8 mouse cellular contexts compared by ENCODE assay signal in the genomic region with DNA sequence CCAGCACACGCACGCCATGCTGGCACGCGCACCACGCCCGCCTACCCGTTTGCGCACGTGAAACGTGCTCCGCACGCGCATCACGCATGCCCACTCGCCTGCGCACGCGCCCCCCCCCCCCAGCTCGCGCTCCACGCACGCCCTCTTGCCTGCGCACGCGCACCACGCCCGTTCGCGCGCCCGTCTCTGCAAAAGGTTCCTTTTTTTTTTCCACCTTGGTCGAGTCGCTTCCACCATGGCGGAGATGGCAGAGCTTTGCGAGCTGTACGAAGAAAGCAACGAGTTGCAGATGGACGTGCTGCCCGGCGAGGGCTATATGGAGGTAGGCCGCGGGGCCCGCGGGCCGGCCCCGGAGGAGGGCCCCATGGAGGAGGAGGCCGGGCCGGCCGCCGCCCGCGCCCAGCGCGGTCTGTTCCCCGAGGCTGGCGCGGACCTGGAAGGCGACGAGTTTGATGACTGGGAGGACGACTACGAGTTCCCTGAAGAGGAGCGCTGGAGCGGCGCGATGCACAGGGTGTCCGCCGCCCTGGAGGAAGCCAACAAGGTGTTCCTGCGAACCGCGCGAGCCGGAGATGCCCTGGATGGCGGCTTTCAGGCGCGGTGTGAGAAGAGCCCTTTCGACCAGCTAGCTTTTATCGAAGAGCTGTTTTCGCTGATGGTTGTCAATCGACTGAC. TPM values are rescaled to one million over a fixed set of nuclear protein-coding genes. Genes with fewer than 3 reads are reported as not detected.
DNase-seq lines count a peak whose midpoint lies in the region; ATAC-seq and TF ChIP-seq lines count a peak whose summit lies in the region.

Gene Eid1, plus strand, starts transcription at position 139 of the 675 bp plus-strand sequence.

- H3K9ac ChIP-seq in MEL (ENCODE audit: control insufficient read depth, low read depth, low read length, poor library complexity, severe bottlenecking): peak within 1 kb of the TSS; percentile 91
- H3K9ac ChIP-seq in lung, embryonic 16.5 days (ENCODE audit: low read length): peak within 1 kb of the TSS; percentile 97

- TF ChIP-seq CTCF in MEL (IDR thresholded peaks at IDR 0.05 in 2 of 3, conservative IDR thresholded peaks at IDR 0.05 in 1 of 3; ENCODE audit: control insufficient read depth in 1 of 3, insufficient read depth in 1 of 3, low read depth in 2 of 3, low read length in 3 of 3, poor library complexity in 1 of 3, severe bottlenecking in 1 of 3): no peak
- TF ChIP-seq CTCF in cerebellum, adult 2 months (IDR thresholded peaks at IDR 0.05; ENCODE audit: borderline replicate concordance, insufficient read depth, low read depth, low read length): no peak

- H3K36me3 ChIP-seq in MEL (ENCODE audit: control insufficient read depth in 1 of 2, insufficient read depth in 2 of 2, low read length in 2 of 2): peaks cover 0 to 15% of the 10 kb centered on the region in 2 experiments; a peak in 2 of 4 replicates
- H3K36me3 ChIP-seq in lung, embryonic 16.5 days (ENCODE audit: control insufficient read depth, insufficient read depth, low read length): no peaks in the 10 kb centered on the region; the same call in 1 of the 2 replicates

- peak; percentile 54 to 77; a peak in 2 of 4 replicates for TF ChIP-seq POLR2A in MEL (IDR thresholded peaks at IDR 0.05; ENCODE audit: control insufficient read depth in 1 of 2, insufficient read depth in 1 of 2, low read depth in 1 of 2, low read length in 2 of 2, poor library complexity in 1 of 2)
- peak; percentile 84 for TF ChIP-seq POLR2A in cerebellum, adult 2 months (IDR thresholded peaks at IDR 0.05; ENCODE audit: borderline replicate concordance, insufficient read depth, low read length)

- TF ChIP-seq RAD21 in MEL (IDR thresholded peaks at IDR 0.05; ENCODE audit: low read depth, low read length): no peak

- peak within 1 kb of the TSS; percentile 73 for H3K27ac ChIP-seq in MEL (ENCODE audit: control insufficient read depth, low read depth, low read length)
- peak within 1 kb of the TSS; percentile 84 for H3K27ac ChIP-seq in cerebellum, adult 2 months (ENCODE audit: insufficient read depth, low read length)
- peak within 1 kb of the TSS; percentile 85 for H3K27ac ChIP-seq in lung, embryonic 16.5 days (ENCODE audit: low read length)

- ATAC-seq in lung, embryonic 16.5 days (ENCODE audit: low read depth): peak; percentile 93

- H3K9me3 ChIP-seq in MEL (replicated peaks; ENCODE audit: insufficient read depth, low read length): no peaks in the 10 kb centered on the region
- H3K9me3 ChIP-seq in lung, embryonic 16.5 days (ENCODE audit: control insufficient read depth, low read length): no peaks in the 10 kb centered on the region

- peaks cover 5 to 12% of the 10 kb centered on the region in 2 experiments; a peak in 3 of 4 replicates for H3K4me1 ChIP-seq in MEL (ENCODE audit: control insufficient read depth in 1 of 2, insufficient read depth in 2 of 2, low read length in 2 of 2)
- peaks cover 5% of the 10 kb centered on the region for H3K4me1 ChIP-seq in cerebellum, adult 2 months (ENCODE audit: control insufficient read depth, insufficient read depth, low read length)
- H3K4me1 ChIP-seq in lung, embryonic 16.5 days (replicated peaks; ENCODE audit: control insufficient read depth, insufficient read depth, low read length): peaks cover 7% of the 10 kb centered on the region; the same call in 1 of the 2 replicates

- under 1% methylated on average over 78 of the region's 79 CpGs for WGBS in cerebellum, adult 2 months
- 0% methylated on average over 61 of the region's 79 CpGs for WGBS in lung, embryonic 16.5 days

- peak within 1 kb of the TSS; percentile 71 for H3K4me2 ChIP-seq in lung, embryonic 16.5 days (ENCODE audit: low read depth, low read length)

- peak; percentile 92 for DNase-seq in MEL (ENCODE audit: low read depth, low spot score)
- peak; percentile 88 to 93 for DNase-seq in cerebellum, adult 2 months
- peak; percentile 81 for DNase-seq in forelimb bud, embryonic 11.5 days (ENCODE audit: low read depth, low spot score)
- DNase-seq in heart, postnatal 4 days: peak; percentile 80
- peak; percentile 82 for DNase-seq in layer of hippocampus, adult 9-11 months
- DNase-seq in ovary, postnatal 10 days (ENCODE audit: low spot score): peak; percentile 66
- DNase-seq in thymus, postnatal 0 days (ENCODE audit: low spot score): peak; percentile 88

- peak within 1 kb of the TSS; percentile 68 to 87 for H3K4me3 ChIP-seq in MEL (ENCODE audit: control insufficient read depth in 1 of 2, insufficient read depth in 1 of 2, low read depth in 2 of 2, low read length in 2 of 2)
- H3K4me3 ChIP-seq in cerebellum, adult 2 months (replicated peaks; ENCODE audit: insufficient read depth, low read depth, low read length): peak within 1 kb of the TSS; percentile 87
- peak within 1 kb of the TSS; percentile 91 for H3K4me3 ChIP-seq in lung, embryonic 16.5 days (ENCODE audit: low read length)

- peaks cover 9% of the 10 kb centered on the region for H3K79me2 ChIP-seq in MEL (ENCODE audit: control insufficient read depth, insufficient read depth, low read length, poor library complexity)

- TF ChIP-seq EP300 in MEL (IDR thresholded peaks at IDR 0.05; ENCODE audit: low read depth in 1 of 2, low read length in 2 of 2): 0 out of 4 replicates have a peak, but pooled peaks of 1 of the 2 experiments have one; percentile 10

- no peaks in the 10 kb centered on the region for H3K27me3 ChIP-seq in MEL (ENCODE audit: control insufficient read depth in 1 of 2, insufficient read depth in 2 of 2, low read length in 2 of 2)
- H3K27me3 ChIP-seq in cerebellum, adult 2 months (ENCODE audit: control insufficient read depth, insufficient read depth, low read length): no peaks in the 10 kb centered on the region
- no peaks in the 10 kb centered on the region; the same call in 1 of the 2 replicates for H3K27me3 ChIP-seq in lung, embryonic 16.5 days (ENCODE audit: control insufficient read depth, insufficient read depth, low read depth, low read length)

TF ChIP-seq in MEL, 35 proteins besides CTCF, POLR2A, EP300 and RAD21:
- TF ChIP-seq MYB (IDR thresholded peaks at IDR 0.05; ENCODE audit: low read depth, low read length) (no peak), BHLHE40 (IDR thresholded peaks at IDR 0.05; ENCODE audit: borderline replicate concordance, low read depth, low read length) (peak; percentile 96), ETS1 (IDR thresholded peaks at IDR 0.05; ENCODE audit: low read depth, low read length) (peak; percentile 47), MYC (IDR thresholded peaks at IDR 0.05; ENCODE audit: low read depth, low read length) (peak; percentile 77), NELFE (IDR thresholded peaks at IDR 0.05; ENCODE audit: low read depth, low read length) (peak; percentile 77; the same call in 1 of the 2 replicates), TCF12 (IDR thresholded peaks at IDR 0.05; ENCODE audit: low read depth, low read length) (0 out of 2 replicates have a peak, but pooled peaks have one; percentile 27), USF2 (IDR thresholded peaks at IDR 0.05; ENCODE audit: borderline replicate concordance in 1 of 2, insufficient read depth in 1 of 2, low read depth in 1 of 2, low read length in 2 of 2) (no peak), RCOR1 (IDR thresholded peaks at IDR 0.05; ENCODE audit: low read depth, low read length) (no peak), USF1 (IDR thresholded peaks at IDR 0.05; ENCODE audit: low read depth, low read length) (peak; percentile 66), ZMIZ1 (IDR thresholded peaks at IDR 0.05; ENCODE audit: low read depth, low read length) (0 out of 2 replicates have a peak, but pooled peaks have one; percentile 50), GABPA (IDR thresholded peaks at IDR 0.05; ENCODE audit: low read depth, low read length) (no peak), MXI1 (IDR thresholded peaks at IDR 0.05; ENCODE audit: low read depth, low read length) (peak; percentile 72), POLR2AphosphoS5 (IDR thresholded peaks at IDR 0.05; ENCODE audit: borderline replicate concordance, low read depth, low read length) (no peak), ELF1 (IDR thresholded peaks at IDR 0.05; ENCODE audit: low read depth, low read length) (no peak), KAT2A (conservative IDR thresholded peaks at IDR 0.05; ENCODE audit: low read depth, low read length) (no peak), POLR2AphosphoS2 (IDR thresholded peaks at IDR 0.05; ENCODE audit: low read length) (peak; percentile 64; the same call in 1 of the 2 replicates), SMC3 (IDR thresholded peaks at IDR 0.05; ENCODE audit: low read depth, low read length) (no peak), JUND (IDR thresholded peaks at IDR 0.05; ENCODE audit: low read depth, low read length) (no peak), ZKSCAN1 (IDR thresholded peaks at IDR 0.05; ENCODE audit: low read depth, low read length) (no peak), TBP (IDR thresholded peaks at IDR 0.05; ENCODE audit: low read depth, low read length) (0 out of 2 replicates have a peak, but pooled peaks have one; percentile 13), SIN3A (IDR thresholded peaks at IDR 0.05; ENCODE audit: low read length) (peak; percentile 40), HCFC1 (IDR thresholded peaks at IDR 0.05; ENCODE audit: low read depth, low read length) (peak; percentile 69), MAX (IDR thresholded peaks at IDR 0.05; ENCODE audit: low read length) (peak; percentile 86), ZNF384 (IDR thresholded peaks at IDR 0.05; ENCODE audit: low read depth, low read length) (peak; percentile 83), MAZ (IDR thresholded peaks at IDR 0.05; ENCODE audit: low read depth, low read length) (peak; percentile 58; the same call in 1 of the 2 replicates), CHD1 (IDR thresholded peaks at IDR 0.05; ENCODE audit: low read depth, low read length) (no peak), NRF1 (IDR thresholded peaks at IDR 0.05; ENCODE audit: insufficient read depth, low read depth, low read length, poor library complexity, severe bottlenecking) (peak; percentile 88)
TF ChIP-seq in MEL: peak in this region for 16.

RNA-seq across cellular contexts. Expression of gene Eid1, which starts in this region (rescaled TPM):
- total RNA-seq in MEL (2012; rRNA removed): 16.4 and 16.6 TPM in 2 replicates
- polyA plus RNA-seq in MEL (2012; ENCODE audit: insufficient read depth in 1 of 2, insufficient read length in 2 of 2, low read depth in 1 of 2, low replicate concordance in 2 of 2, missing spikeins in 1 of 2): 10 to 100 TPM in 1 of 2 experiments, not detected in 1; 33.9 TPM
- polyA plus RNA-seq in cerebellum, adult 2 months (2012; rRNA removed): 148 and 159 TPM in 2 replicates
- 100 to 1,000 TPM in 1 of 2 experiments, 10 to 100 TPM in 1; 96.5 to 104 TPM for total RNA-seq in heart, postnatal 4 days (2021)
- 101 and 105 TPM in 2 replicates for polyA plus RNA-seq in lung, embryonic 16.5 days (2015; fragmentation: Nextera tagmentation; extraction: Ambion mirVana)
- polyA plus RNA-seq in thymus, postnatal 0 days (2015; fragmentation: Nextera tagmentation; extraction: Ambion mirVana): 89.0 and 97.5 TPM in 2 replicates

Comparison
In these comparisons a context has a peak if more than half of its experiments do, and no peak if none do; other contexts are left out.
1. Peak in every context shown above with its lines: DNase-seq, ATAC-seq, H3K4me3 ChIP-seq and H3K27ac ChIP-seq.